Mouse (Mus musculus) spleen, adult 2 months (tissue): ENCODE data around the gene Nrxn1.

Source experiments
- CTCF ChIP-seq: fragments of 200-500 bp; IDR thresholded peaks from 2 replicates; pipeline ENCODE4 v1.5.1; 2011; ENCODE audit warnings: mild to moderate bottlenecking, inconsistent platforms; ENCODE audit not compliant: insufficient read depth, insufficient read length, insufficient replicate concordance; ENCODE audit errors: extremely low read depth
- POLR2A ChIP-seq: fragments of 200-500 bp; IDR thresholded peaks from 2 replicates; pipeline ENCODE4 v1.6.1; 2011; ENCODE audit warnings: low read depth, low read length, inconsistent platforms

DNA sequence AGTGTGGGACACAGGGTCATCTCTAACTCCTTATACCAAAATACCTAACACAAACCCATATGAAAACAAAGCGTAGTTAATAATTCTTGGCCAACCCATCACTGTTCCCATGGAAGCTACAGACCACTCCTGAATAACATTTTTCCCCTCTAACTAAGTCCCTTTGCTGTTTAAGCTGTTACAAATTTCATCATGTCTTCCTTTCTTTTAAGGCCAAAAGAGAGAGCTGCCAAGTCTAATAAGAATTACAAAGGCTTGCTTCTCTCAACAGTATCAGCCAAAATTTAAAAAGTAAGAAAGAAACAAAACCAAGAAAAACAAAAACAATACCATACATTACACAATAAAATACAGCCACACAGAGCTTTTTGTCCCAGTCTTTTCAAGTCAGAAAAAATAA lies 6.5 kb downstream of the Nrxn1 start:
- TF ChIP-seq CTCF (no peak), POLR2A (no peak)
